Mouse (Mus musculus): Measurements from ENCODE around the gene Zmynd8. TPM values are rescaled to one million over a fixed set of nuclear protein-coding genes. Genes with fewer than 3 reads are reported as not detected.
A peak's percentile ranks its signal among the peaks of the same experiment; 100 is the strongest.

Gene Zmynd8
- total RNA-seq (2012; rRNA removed): 49.7 and 60.5 TPM in 2 replicates

GRCm38 (mm10) chr2:165898202-165899194 is at the start of gene Zmynd8:
TSS of gene Zmynd8 (minus strand) at chr2:165899016.
- peak within 1 kb of the TSS; percentile 89 for H3K9ac ChIP-seq (ENCODE audit: insufficient read depth, low read depth, low read length, poor library complexity, severe bottlenecking)
- H3K36me3 ChIP-seq (ENCODE audit: control insufficient read depth, insufficient read depth, low read length, poor library complexity, severe bottlenecking): no peaks in the 10 kb centered on the region

GRCm38 (mm10) chr2:165948007-165948406 is 49.2 kb upstream of the Zmynd8 start:
- no peak for DNase-seq (ENCODE audit: low read depth, low spot score)
- Histone ChIP-seq H3K9me3 (ENCODE audit: control insufficient read depth, insufficient read depth, low read depth, low read length) (no peaks in the 10 kb centered on the region), H3K9ac (ENCODE audit: insufficient read depth, low read depth, low read length, poor library complexity, severe bottlenecking) (no peak overlapping the region), H3K36me3 (ENCODE audit: control insufficient read depth, insufficient read depth, low read length, poor library complexity, severe bottlenecking) (no peaks in the 10 kb centered on the region), H3K27ac (ENCODE audit: insufficient read depth, low read depth, low read length, poor library complexity, severe bottlenecking) (no peak overlapping the region), H3K4me1 (ENCODE audit: control insufficient read depth in 2 of 2, insufficient read depth in 2 of 2, low read length in 2 of 2, poor library complexity in 1 of 2) (no peaks in the 10 kb centered on the region), H3K4me3 (ENCODE audit: insufficient read depth in 1 of 2, low read depth in 1 of 2, low read length in 2 of 2, poor library complexity in 1 of 2, severe bottlenecking in 1 of 2) (no peak overlapping the region)
- TF ChIP-seq CHD2 (IDR thresholded peaks at IDR 0.05; ENCODE audit: low read depth, low read length) (no peak), HCFC1 (IDR thresholded peaks at IDR 0.05; ENCODE audit: borderline replicate concordance, insufficient read depth, low read length) (no peak), ZNF384 (IDR thresholded peaks at IDR 0.05; ENCODE audit: low read depth, low read length) (no peak), MAFK (IDR thresholded peaks at IDR 0.05; ENCODE audit: insufficient read depth, low read depth, low read length) (no peak), ZC3H11A (IDR thresholded peaks at IDR 0.05; ENCODE audit: borderline replicate concordance, low read depth, low read length) (no peak)
- in situ Hi-C loops (cut with MboI; ENCODE audit: low sequenced_read_pairs in 2 of 2, unreplicated experiment in 2 of 2): no loop called here

More at GRCm38 (mm10) chr2:165898202-165899194, at the start of gene Zmynd8:
- Histone ChIP-seq H3K4me1 (ENCODE audit: control insufficient read depth in 2 of 2, insufficient read depth in 2 of 2, low read length in 2 of 2, poor library complexity in 1 of 2) (peaks cover 2 to 23% of the 10 kb centered on the region in 2 experiments; a peak in 2 of 4 replicates), H3K9me3 (ENCODE audit: control insufficient read depth, insufficient read depth, low read depth, low read length) (no peaks in the 10 kb centered on the region), H3K27ac (ENCODE audit: insufficient read depth, low read depth, low read length, poor library complexity, severe bottlenecking) (peak within 1 kb of the TSS; percentile 92), H3K4me3 (ENCODE audit: insufficient read depth in 1 of 2, low read depth in 1 of 2, low read length in 2 of 2, poor library complexity in 1 of 2, severe bottlenecking in 1 of 2) (peak within 1 kb of the TSS; percentile 80 to 88)
- TF ChIP-seq ZNF384 (IDR thresholded peaks at IDR 0.05; ENCODE audit: low read depth, low read length): peak; percentile 80
- TF ChIP-seq CHD2 (IDR thresholded peaks at IDR 0.05; ENCODE audit: low read depth, low read length): no peak
- no peak for TF ChIP-seq MAFK (IDR thresholded peaks at IDR 0.05; ENCODE audit: insufficient read depth, low read depth, low read length)
- TF ChIP-seq HCFC1 (IDR thresholded peaks at IDR 0.05; ENCODE audit: borderline replicate concordance, insufficient read depth, low read length): peak; percentile 40; the same call in 1 of the 2 replicates
- no peak for TF ChIP-seq ZC3H11A (IDR thresholded peaks at IDR 0.05; ENCODE audit: borderline replicate concordance, low read depth, low read length)
- in situ Hi-C loops (cut with MboI; ENCODE audit: low sequenced_read_pairs in 2 of 2, unreplicated experiment in 2 of 2): loop anchor here in 1 of 2 experiments (5.0 kb wide), 1 partner anchor 66 kb away; no protein-coding TSS in a partner anchor
- no peak for DNase-seq (ENCODE audit: low read depth, low spot score)

- no peaks in the 10 kb centered on the region for H3K36me3 ChIP-seq (ENCODE audit: control insufficient read depth, insufficient read depth, low read length, poor library complexity, severe bottlenecking)
- DNase-seq (ENCODE audit: low read depth, low spot score): no peak
- in situ Hi-C loops (cut with MboI; ENCODE audit: low sequenced_read_pairs in 2 of 2, unreplicated experiment in 2 of 2): no loop called here
- no peak overlapping the region for H3K27ac ChIP-seq (ENCODE audit: insufficient read depth, low read depth, low read length, poor library complexity, severe bottlenecking)
- no peak overlapping the region for H3K4me3 ChIP-seq (ENCODE audit: insufficient read depth in 1 of 2, low read depth in 1 of 2, low read length in 2 of 2, poor library complexity in 1 of 2, severe bottlenecking in 1 of 2)
- TF ChIP-seq CHD2 (IDR thresholded peaks at IDR 0.05; ENCODE audit: low read depth, low read length) (no peak), ZNF384 (IDR thresholded peaks at IDR 0.05; ENCODE audit: low read depth, low read length) (no peak), MAFK (IDR thresholded peaks at IDR 0.05; ENCODE audit: insufficient read depth, low read depth, low read length) (no peak), HCFC1 (IDR thresholded peaks at IDR 0.05; ENCODE audit: borderline replicate concordance, insufficient read depth, low read length) (no peak), ZC3H11A (IDR thresholded peaks at IDR 0.05; ENCODE audit: borderline replicate concordance, low read depth, low read length) (no peak)
- H3K4me1 ChIP-seq (ENCODE audit: control insufficient read depth in 2 of 2, insufficient read depth in 2 of 2, low read length in 2 of 2, poor library complexity in 1 of 2): peaks cover 0 to 2% of the 10 kb centered on the region in 2 experiments; a peak in 1 of 4 replicates
- no peak overlapping the region for H3K9ac ChIP-seq (ENCODE audit: insufficient read depth, low read depth, low read length, poor library complexity, severe bottlenecking)
- H3K9me3 ChIP-seq (ENCODE audit: control insufficient read depth, insufficient read depth, low read depth, low read length): no peaks in the 10 kb centered on the region
Observed at GRCm38 (mm10) chr2:165946046-165946564, 47.3 kb upstream of the Zmynd8 start.

- Histone ChIP-seq H3K27ac (ENCODE audit: insufficient read depth, low read depth, low read length, poor library complexity, severe bottlenecking) (no peak overlapping the region), H3K4me1 (ENCODE audit: control insufficient read depth in 2 of 2, insufficient read depth in 2 of 2, low read length in 2 of 2, poor library complexity in 1 of 2) (peaks cover 0 to 3% of the 10 kb centered on the region in 2 experiments; a peak in 1 of 4 replicates), H3K9me3 (ENCODE audit: control insufficient read depth, insufficient read depth, low read depth, low read length) (no peaks in the 10 kb centered on the region), H3K9ac (ENCODE audit: insufficient read depth, low read depth, low read length, poor library complexity, severe bottlenecking) (no peak overlapping the region), H3K4me3 (ENCODE audit: insufficient read depth in 1 of 2, low read depth in 1 of 2, low read length in 2 of 2, poor library complexity in 1 of 2, severe bottlenecking in 1 of 2) (no peak overlapping the region), H3K36me3 (ENCODE audit: control insufficient read depth, insufficient read depth, low read length, poor library complexity, severe bottlenecking) (no peaks in the 10 kb centered on the region)
- TF ChIP-seq ZNF384 (IDR thresholded peaks at IDR 0.05; ENCODE audit: low read depth, low read length): no peak
- TF ChIP-seq CHD2 (IDR thresholded peaks at IDR 0.05; ENCODE audit: low read depth, low read length): no peak
- no peak for TF ChIP-seq HCFC1 (IDR thresholded peaks at IDR 0.05; ENCODE audit: borderline replicate concordance, insufficient read depth, low read length)
- TF ChIP-seq MAFK (IDR thresholded peaks at IDR 0.05; ENCODE audit: insufficient read depth, low read depth, low read length): no peak
- no peak for TF ChIP-seq ZC3H11A (IDR thresholded peaks at IDR 0.05; ENCODE audit: borderline replicate concordance, low read depth, low read length)
- DNase-seq (ENCODE audit: low read depth, low spot score): no peak
- in situ Hi-C loops (cut with MboI; ENCODE audit: low sequenced_read_pairs in 2 of 2, unreplicated experiment in 2 of 2): no loop called here
Observed at GRCm38 (mm10) chr2:165944576-165945351, 45.9 kb upstream of the Zmynd8 start.

All from ES-E14 (cell line).